ENCODE assay signal across 8 mouse cellular contexts in the genomic region with DNA sequence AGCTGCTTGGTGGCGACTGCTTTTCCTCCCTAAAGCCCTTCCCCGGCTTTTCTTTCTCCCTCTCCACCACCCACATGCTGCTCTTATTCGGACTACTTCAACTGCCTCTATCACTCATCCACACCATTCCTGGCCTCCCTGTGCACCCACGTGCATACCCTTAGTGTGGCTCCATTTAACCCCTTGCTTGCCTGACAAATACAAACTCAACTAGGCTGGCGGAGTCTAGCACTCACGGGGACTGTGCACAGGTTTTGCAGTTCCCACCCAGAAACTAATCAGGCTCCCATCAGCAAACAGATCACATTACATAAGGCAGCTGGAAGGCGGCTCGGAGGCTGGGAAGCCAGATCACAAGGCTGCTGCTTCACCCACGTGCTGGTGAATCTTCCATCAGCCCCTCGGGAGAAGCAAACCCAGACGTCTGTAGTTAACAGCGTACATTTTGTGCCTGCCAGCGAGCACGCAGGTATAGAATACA.
DNase-seq lines count a peak whose midpoint lies in the region; ATAC-seq and TF ChIP-seq lines count a peak whose summit lies in the region.

No protein-coding gene starts in this region.

- H3K36me3 ChIP-seq in kidney, postnatal 0 days (ENCODE audit: insufficient read depth, low read length) = no peaks in the 10 kb centered on the region
- no peaks in the 10 kb centered on the region for H3K36me3 ChIP-seq in hindbrain, embryonic 13.5 days
- no peaks in the 10 kb centered on the region for H3K36me3 ChIP-seq in limb, embryonic 10.5 days

- DNase-seq in kidney, postnatal 0 days (ENCODE audit: low spot score) = peak; percentile 7
- DNase-seq in kidney, adult 8-10 months = no peak
- DNase-seq in embryo, embryonic 9.5 days (ENCODE audit: extremely low spot score) = peak; percentile 27
- DNase-seq in limb, embryonic 10.5 days (ENCODE audit: low spot score) = peak; percentile 33
- peak; percentile 74 to 85 for DNase-seq in right cerebral cortex, postnatal 10 days (ENCODE audit: low spot score in 2 of 2)

- TF ChIP-seq CTCF in kidney, postnatal 0 days (IDR thresholded peaks at IDR 0.05; ENCODE audit: low read depth) = no peak

- H3K9ac ChIP-seq in kidney, postnatal 0 days (ENCODE audit: low read depth, low read length) = no peak overlapping the region
- H3K9ac ChIP-seq in hindbrain, embryonic 13.5 days = 0 out of 2 replicates have a peak overlapping the region, but pooled peaks have one; percentile 58

- H3K4me3 ChIP-seq in kidney, postnatal 0 days (replicated peaks; ENCODE audit: low read depth, low read length) = no peak overlapping the region
- H3K4me3 ChIP-seq in hindbrain, embryonic 13.5 days = peak overlapping the region; percentile 26
- peak overlapping the region; percentile 27 for H3K4me3 ChIP-seq in limb, embryonic 10.5 days

- no peaks in the 10 kb centered on the region for H3K4me1 ChIP-seq in kidney, postnatal 0 days (replicated peaks; ENCODE audit: insufficient read depth, low read length)
- H3K4me1 ChIP-seq in hindbrain, embryonic 13.5 days (replicated peaks) = peaks cover 6% of the 10 kb centered on the region; the same call in 1 of the 2 replicates
- H3K4me1 ChIP-seq in limb, embryonic 10.5 days = peaks cover 6% of the 10 kb centered on the region

- H3K4me2 ChIP-seq in kidney, postnatal 0 days (ENCODE audit: low read length) = peak overlapping the region; percentile 37
- H3K4me2 ChIP-seq in hindbrain, embryonic 13.5 days = peak overlapping the region; percentile 53

- ATAC-seq in kidney, postnatal 0 days (replicated peaks; ENCODE audit: low FRiP score, low read depth) = peak; percentile 59; the same call in 1 of the 2 replicates
- ATAC-seq in hindbrain, embryonic 13.5 days (ENCODE audit: low FRiP score) = peak; percentile 64
- no peak for ATAC-seq in activated CD4-positive, CD25-positive, alpha-beta regulatory T cell, adult 4 months
- no peak for ATAC-seq in granulocyte monocyte progenitor cell, adult 5-6 weeks (replicated peaks; ENCODE audit: poor library complexity, severe bottlenecking)

- no peak overlapping the region for H3K27ac ChIP-seq in kidney, postnatal 0 days
- peak overlapping the region; percentile 20; the same call in 1 of the 2 replicates for H3K27ac ChIP-seq in hindbrain, embryonic 13.5 days
- H3K27ac ChIP-seq in limb, embryonic 10.5 days = no peak overlapping the region

- 27% methylated on average over 14 of the region's 14 CpGs for WGBS in kidney, postnatal 0 days
- WGBS in hindbrain, embryonic 13.5 days = 16% methylated on average over 14 of the region's 14 CpGs
- 17% methylated on average over 14 of the region's 14 CpGs for WGBS in limb, embryonic 10.5 days

- H3K27me3 ChIP-seq in kidney, postnatal 0 days (ENCODE audit: insufficient read depth, low read length) = no peaks in the 10 kb centered on the region
- no peaks in the 10 kb centered on the region for H3K27me3 ChIP-seq in hindbrain, embryonic 13.5 days
- peaks cover 65% of the 10 kb centered on the region for H3K27me3 ChIP-seq in limb, embryonic 10.5 days (ENCODE audit: low read depth, poor library complexity, severe bottlenecking)

- no peaks in the 10 kb centered on the region for H3K9me3 ChIP-seq in kidney, postnatal 0 days (replicated peaks; ENCODE audit: low read length)
- no peaks in the 10 kb centered on the region for H3K9me3 ChIP-seq in hindbrain, embryonic 13.5 days
- no peaks in the 10 kb centered on the region for H3K9me3 ChIP-seq in limb, embryonic 10.5 days (replicated peaks)

Comparison
In these comparisons a context has a peak if more than half of its experiments do, and no peak if none do; other contexts are left out.
1. DNase-seq: peak in kidney, postnatal 0 days (single experiment), embryo, embryonic 9.5 days (single experiment), limb, embryonic 10.5 days (single experiment) and right cerebral cortex, postnatal 10 days (2 of 2); none in kidney, adult 8-10 months (0 of 2).
2. ATAC-seq: peak in kidney, postnatal 0 days (single experiment) and hindbrain, embryonic 13.5 days (single experiment); none in activated CD4-positive, CD25-positive, alpha-beta regulatory T cell, adult 4 months (single experiment) and granulocyte monocyte progenitor cell, adult 5-6 weeks (single experiment).